Mouse (Mus musculus) neural tube, embryonic 11.5 days (tissue): ENCODE measurements around the gene Gda. TPM values are rescaled to one million over a fixed set of nuclear protein-coding genes. Genes with fewer than 3 reads are reported as not detected.

Source experiments
- polyA plus RNA-seq: library from polyadenylated mRNA; unstranded; fragments of >200 nt; fragmentation: Nextera tagmentation; extraction: Ambion mirVana; gene quantifications from 2 replicates; pipeline ENCODE4 v1.2.1, GENCODE M21; 2014

Gda gene
- polyA plus RNA-seq, 1 experiment from 2014 or later, result not detected

Other genes starting within 250 kb of the Gda start
- gene Zfand5, start 201.2 kb downstream of the Gda start, polyA plus RNA-seq, result 186 and 199 TPM in 2 replicates
- 68.2 and 73.4 TPM in 2 replicates for gene 1110059E24Rik, start 179.5 kb upstream of the Gda start, polyA plus RNA-seq
- gene Abhd17b, start 179.7 kb upstream of the Gda start, polyA plus RNA-seq, result 44.1 and 44.2 TPM in 2 replicates